Mouse (Mus musculus) brain, embryonic 14.5 days (tissue): ENCODE data around the gene Hoxb2.

Experiments used
- CTCF ChIP-seq: fragments of 200-500 bp; IDR thresholded peaks from 2 replicates; pipeline ENCODE4 v1.5.1; 2012; ENCODE audit warnings: inconsistent platforms, mild to moderate bottlenecking, moderate library complexity, borderline replicate concordance; ENCODE audit not compliant: insufficient read depth, insufficient read length; ENCODE audit errors: extremely low read depth
- POLR2A ChIP-seq: fragments of 200-500 bp; IDR thresholded peaks from 2 replicates; pipeline ENCODE4 v1.6.1; 2012; ENCODE audit warnings: mild to moderate bottlenecking, inconsistent platforms, borderline replicate concordance; ENCODE audit not compliant: poor library complexity, insufficient read depth, insufficient read length, severe bottlenecking; ENCODE audit errors: extremely low read depth

DNA sequence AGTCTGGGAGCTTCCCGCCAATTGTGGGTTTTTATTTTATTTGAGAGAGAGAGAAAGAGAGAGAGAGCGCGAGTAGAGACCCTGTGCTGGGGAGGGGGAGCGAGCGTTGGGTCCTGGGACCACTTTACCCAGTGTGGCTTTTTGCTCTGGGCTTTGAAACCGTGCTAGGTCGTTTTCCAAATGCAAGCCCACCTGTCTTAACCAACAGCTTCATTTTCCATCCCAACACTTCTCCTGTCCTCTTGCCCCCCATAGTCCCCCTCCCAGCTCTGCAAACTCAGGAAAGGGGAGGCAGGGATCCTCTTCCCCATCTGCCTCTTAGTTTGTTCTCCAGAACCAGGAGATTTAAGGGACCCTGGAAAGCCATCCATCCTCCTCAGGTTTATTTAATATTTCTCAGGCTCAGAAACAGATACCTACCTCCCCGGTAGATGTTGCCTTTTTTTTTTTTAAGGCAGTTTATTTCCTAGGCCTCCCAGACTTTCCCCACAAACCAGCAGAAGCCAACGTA, 4.5 kb downstream of the Hoxb2 start:
- TF ChIP-seq CTCF (no peak), POLR2A (no peak)
